Mouse (Mus musculus): ENCODE results near the gene Zfp524. TPM values are rescaled to one million over a fixed set of nuclear protein-coding genes. Genes with fewer than 3 reads are reported as not detected.
"Not testable (repeated sequence)": the region's sequence is repeated elsewhere in the genome, so short reads cannot be mapped to it uniquely, and the experiment has no call there.

Zfp524 gene
- total RNA-seq, 2 experiments from 2014 or later: 5.8 to 6.0 TPM

DNA sequence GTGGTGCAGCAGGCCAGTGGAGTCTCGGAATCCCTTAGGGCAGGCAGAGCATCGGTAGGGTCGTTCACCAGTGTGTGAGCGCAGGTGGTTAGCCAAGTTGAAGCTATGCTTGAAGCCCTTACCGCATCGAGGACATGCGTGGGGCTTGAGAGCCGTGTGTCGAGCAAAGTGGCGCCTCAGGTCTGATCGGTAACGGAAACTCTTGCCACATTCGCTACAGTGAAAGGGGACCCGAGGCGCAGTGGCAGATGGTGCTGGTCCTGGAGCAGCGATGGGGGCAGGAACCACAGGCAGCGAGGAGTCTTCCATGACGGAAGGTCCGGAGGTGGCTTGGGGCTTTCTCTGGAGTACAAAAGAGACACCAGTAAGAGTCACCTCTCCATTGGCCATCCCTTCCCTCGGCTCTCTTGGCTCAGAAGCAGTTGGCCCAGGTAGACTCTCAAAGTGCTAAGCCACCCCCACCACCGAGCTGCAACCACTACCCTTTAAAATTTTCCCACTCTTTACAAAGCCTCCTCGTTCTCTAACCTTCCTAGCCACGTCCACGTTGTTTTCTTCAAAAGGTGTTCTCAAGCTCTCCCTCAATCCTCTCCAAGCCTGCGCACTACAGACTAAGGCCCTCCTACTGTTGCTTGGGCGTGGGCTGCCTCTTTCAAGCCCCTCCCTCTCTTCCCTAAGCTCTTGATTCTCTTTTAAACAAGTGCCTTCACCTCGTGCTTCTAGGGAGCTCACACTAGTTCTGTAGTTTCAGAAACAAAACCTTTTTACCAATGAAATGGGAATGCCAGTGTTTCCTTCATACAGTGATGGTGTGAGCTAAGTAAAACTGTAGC is 1.3 kb upstream of the Zfp524 start:
- intact Hi-C loops (cut with DNase I; ENCODE audit: low total_unique reads): no loop called here
- no peak for DNase-seq

DNA sequence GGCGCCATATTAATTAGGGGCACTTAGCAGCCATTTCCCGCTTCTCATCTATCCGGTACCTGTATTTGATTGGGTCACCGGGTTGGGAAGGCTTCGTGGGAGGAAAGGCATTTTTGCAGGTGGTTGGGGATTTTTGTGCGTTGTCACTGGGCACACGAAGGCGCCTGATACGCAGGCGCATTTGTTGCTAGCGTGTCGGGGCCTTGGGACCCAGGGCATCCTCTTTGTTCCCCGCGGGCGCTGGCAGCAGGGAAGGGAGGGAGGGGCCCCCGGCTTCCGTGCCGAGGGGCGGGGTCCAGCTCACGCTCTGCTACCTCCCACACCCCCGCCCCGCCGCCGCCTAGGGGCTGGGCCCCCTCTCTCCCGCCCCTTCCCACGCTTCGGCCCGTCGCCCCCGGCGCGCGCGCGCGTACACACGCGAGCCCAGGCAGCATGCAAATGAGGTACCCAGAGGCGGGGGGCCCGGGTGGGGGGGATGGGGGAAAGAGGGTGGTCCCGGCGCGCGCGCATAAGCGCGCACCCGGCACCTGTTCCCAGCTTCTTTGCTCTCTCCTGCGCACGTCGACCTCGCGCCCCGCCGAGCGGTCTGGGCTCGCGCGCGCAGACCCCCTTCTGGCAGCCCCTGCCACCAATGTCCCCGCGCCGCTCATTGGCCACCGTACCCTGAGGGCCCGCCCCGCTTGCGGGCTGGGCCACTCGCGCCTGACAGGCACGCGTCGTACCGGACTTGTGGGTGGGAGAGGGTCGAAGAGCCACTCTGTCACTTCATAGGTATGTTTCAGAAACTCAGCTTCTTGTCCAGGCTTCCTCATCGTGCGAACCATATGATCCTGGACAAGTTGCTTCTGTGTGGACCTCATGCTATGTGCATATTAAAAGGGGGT is 1.1 kb downstream of the Zfp524 start, which contains the start of gene Gm44973:
TSS of gene Gm44973 (plus strand) at position 379 of the 884 bp plus-strand sequence.
- intact Hi-C loops (cut with DNase I; ENCODE audit: low total_unique reads): loop anchor here (5.0 kb wide), 1 partner anchor 37 kb away; the partner anchor contains the start of gene Zfp580
- peak; percentile 96 for DNase-seq

DNA sequence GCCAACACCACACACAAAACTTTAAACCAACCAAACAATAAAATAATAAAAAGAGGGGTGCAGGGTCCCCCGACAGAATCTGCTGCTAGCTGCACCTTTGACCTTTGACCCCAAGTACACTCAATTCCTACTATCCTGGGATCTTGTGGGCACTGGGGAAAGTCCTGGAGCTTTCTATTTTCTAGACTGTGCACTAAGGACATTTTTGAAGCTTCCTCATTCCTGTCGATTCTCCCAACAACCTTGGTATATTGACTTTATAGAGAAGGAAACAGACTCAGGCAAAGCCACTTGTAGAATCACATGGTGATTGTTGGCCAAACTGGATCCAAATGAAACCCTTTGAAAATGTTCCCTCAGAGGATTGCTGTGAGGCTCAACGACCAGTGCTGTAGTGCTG is 1.8 kb downstream of the Zfp524 start:
- intact Hi-C loops (cut with DNase I; ENCODE audit: low total_unique reads): loop anchor here (5.0 kb wide), 1 partner anchor 36 kb away; the partner anchor contains the start of gene Zfp580

DNA sequence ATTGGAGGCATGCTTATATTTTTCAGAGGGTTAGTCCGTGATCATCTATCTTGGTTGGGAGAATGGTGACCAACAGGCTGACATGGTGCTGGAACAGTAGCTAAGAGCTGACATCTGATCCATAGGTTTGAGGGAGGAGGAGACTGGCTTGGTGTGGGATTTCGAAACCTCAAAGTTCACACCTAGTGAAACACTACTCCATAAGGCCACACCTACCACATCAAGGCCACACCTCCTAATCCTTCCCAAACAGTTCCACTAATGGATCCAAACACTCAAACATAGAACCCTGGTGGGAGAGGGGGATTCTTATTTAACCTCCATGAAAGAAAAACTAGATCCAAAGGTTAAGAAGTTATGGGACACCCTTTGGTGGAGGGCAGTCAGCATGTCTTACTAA is 2.7 kb downstream of the Zfp524 start:
- DNase-seq: no peak
- intact Hi-C loops (cut with DNase I; ENCODE audit: low total_unique reads): loop anchor here (5.0 kb wide), 1 partner anchor 35 kb away; the partner anchor contains the start of gene Zfp580

More for the DNA sequence above, 1.8 kb downstream of the Zfp524 start:
- no peak for DNase-seq

DNA sequence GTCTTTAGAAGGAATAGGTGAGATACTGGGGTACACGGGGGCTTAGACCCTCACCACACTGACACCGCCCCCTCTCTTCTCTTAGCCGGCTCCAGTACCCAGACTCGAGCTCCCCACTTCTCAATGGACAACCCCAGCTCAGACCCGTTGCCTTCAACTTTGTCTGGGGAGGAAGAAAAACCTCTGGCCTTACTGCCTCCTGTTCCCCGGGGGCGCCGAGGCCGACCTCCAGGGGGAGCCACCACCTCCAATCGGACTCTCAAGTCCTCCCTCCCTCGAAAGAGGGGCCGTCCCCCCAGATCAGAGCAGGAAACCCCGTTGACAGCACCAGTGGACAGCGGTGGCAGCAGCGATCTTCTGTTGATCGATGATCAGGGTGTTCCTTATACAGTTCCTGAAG is 3.1 kb downstream of the Zfp524 start:
- intact Hi-C loops (cut with DNase I; ENCODE audit: low total_unique reads): loop anchor here (5.0 kb wide), 1 partner anchor 35 kb away; the partner anchor contains the start of gene Zfp580
- DNase-seq: peak; percentile 41

DNA sequence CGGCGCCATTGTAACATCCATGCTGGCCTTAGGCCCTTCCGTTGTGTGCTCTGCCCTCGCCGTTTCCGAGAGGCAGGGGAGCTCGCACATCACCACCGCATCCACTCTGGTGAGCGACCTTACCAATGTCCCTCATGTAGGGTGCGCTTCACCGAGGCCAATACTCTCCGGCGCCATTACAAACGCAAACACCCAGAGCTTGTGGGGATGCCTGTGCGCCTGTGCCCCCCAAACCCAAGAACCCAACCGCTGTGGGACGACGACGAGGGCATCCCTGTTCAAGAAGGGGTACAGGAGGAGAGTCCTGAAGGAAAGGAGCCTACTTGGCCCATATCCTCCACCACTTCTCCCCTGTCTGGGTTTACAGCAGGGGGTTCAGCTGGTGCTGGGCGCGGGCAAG is 3.7 kb downstream of the Zfp524 start:
- intact Hi-C loops (cut with DNase I; ENCODE audit: low total_unique reads): loop anchor here (5.0 kb wide), 1 partner anchor 34 kb away; the partner anchor contains the start of gene Zfp580
- no peak for DNase-seq

DNA sequence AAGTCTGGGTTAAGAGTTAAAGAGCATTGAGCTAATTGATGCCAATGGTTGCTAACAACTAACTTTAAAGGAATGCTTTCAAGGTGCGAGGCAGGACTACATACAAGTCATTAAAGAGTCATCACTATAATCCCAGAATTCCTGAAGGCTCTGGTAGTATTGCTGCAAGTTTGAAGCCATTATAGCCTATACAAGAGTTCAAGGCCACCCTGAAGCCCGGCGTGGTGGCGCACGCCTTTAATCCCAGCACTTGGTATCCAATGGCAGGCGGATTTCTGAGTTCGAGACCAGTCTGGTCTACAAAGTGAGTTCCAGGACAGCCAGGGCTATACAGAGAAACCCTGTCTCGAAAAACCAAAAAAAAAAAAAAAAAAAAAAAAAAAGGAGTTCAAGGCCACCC is 5.4 kb downstream of the Zfp524 start:
- intact Hi-C loops (cut with DNase I; ENCODE audit: low total_unique reads): loop anchor here (5.0 kb wide), 1 partner anchor 33 kb away; the partner anchor contains the start of gene Zfp580
- not testable (repeated sequence) for DNase-seq

DNA sequence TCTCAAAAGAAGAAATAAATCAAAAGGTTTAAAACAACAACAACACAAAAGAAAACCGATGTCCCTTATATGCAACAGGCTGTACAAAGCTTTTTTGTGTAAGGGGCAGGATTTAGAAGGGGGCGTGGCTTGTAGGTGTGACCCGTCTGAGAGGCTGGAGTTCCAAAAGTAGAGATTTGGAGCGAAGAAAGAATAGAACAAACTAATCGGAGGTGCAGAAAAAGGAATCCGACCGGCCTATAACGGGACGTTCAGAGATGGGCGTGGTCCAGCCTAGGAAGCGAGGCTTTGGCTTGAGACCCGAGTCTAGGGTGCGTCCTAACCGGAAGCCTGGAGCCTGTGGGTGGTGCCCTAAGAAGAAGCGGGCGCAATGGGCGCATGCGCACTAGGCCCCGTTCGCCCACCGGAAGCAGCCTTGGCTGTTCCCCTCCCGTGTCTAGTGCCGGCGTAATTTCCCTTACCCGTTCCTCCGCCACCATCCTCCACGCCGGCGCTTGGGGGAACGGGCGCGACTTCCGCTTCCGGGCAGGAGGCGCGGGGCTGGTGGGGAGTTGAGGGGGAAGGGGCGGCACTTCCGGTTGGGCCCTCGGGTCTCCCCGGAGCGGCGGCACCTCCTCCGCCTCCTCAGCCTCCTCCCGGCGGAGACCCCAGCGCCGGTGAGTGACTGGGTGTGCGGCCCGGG is 5.9 kb downstream of the Zfp524 start, which contains the start of the genes Zfp865 and Ccdc106:
TSS of gene Zfp865 (plus strand) at position 377 of the 682 bp plus-strand sequence.
TSS of gene Ccdc106 (plus strand) at position 554 of the 682 bp plus-strand sequence.
- intact Hi-C loops (cut with DNase I; ENCODE audit: low total_unique reads): loop anchor here (5.0 kb wide), 1 partner anchor 32 kb away; the partner anchor contains the start of gene Zfp580

DNA sequence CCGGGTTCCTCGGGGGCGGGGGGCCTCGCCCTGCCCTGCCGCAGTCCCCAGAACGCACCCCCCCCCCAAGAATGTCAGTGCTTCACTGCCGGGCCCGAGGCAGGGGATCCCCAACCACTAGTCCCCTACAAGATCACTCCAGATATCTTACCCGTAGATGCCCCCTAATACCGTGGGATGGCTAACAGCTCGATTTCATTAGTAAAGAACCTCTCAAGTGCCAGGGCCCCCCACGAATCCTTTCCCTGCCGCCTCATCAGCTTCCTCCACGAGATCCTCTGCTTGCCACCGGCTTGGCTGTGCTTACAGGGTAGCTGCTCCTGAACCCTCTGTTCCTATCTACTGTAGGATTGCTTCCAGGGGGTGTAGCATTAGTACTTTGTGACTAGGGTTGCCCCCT is 6.5 kb downstream of the Zfp524 start:
- intact Hi-C loops (cut with DNase I; ENCODE audit: low total_unique reads): no loop called here
- no peak for DNase-seq

More for the DNA sequence above, 5.9 kb downstream of the Zfp524 start, which contains the start of the genes Zfp865 and Ccdc106:
- DNase-seq: peak; percentile 99

DNA sequence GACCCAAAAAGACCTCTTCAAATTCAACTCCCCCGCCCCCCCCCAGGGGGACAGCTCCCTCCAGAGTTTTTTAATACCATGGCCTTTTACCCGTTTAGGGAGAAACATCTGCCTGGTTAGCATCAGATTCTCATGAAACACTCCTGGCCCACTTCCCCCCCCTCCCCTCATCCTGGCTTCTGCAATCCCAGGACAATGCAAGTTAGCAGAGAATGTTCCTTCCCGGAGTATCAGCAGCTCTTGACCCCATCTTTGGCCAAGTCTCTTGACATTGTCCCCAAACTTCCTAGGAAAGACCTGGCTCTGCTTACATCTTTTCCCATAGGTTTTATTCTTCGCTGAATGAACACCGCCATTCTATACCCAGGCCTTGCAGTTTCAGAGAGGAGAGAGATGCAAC is 7.0 kb downstream of the Zfp524 start:
- intact Hi-C loops (cut with DNase I; ENCODE audit: low total_unique reads): no loop called here
- DNase-seq: no peak

DNA sequence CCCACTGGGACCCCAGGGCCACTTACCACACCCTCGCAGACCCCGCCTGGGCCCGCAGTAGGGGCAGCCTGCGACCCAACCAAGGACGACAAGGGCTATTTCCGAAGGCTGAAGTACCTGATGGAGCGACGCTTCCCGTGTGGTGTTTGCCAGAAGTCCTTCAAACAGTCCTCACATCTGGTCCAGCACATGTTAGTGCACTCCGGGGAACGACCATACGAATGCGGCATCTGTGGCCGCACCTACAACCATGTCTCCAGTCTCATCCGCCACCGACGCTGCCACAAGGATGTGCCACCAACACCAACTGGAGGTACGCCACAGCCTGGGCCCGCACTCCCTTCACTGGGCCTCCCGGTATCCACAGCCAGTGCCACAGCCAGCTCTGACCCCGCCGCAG is 15.3 kb downstream of the Zfp524 start:
- no peak for DNase-seq
- intact Hi-C loops (cut with DNase I; ENCODE audit: low total_unique reads): no loop called here

DNA sequence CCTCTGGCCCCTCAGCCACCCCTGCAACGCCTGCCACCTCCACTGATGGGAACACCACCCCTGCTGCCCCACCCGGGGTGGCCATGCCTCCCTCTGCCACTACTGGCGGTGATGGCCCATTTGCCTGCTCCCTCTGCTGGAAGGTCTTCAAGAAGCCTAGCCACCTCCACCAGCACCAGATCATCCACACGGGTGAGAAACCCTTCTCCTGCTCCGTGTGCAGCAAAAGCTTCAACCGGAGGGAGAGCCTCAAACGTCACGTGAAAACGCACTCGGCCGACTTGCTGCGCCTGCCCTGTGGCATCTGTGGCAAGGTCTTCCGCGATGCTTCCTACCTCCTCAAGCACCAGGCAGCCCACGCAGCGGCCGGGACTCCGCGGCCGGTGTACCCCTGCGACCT is 15.7 kb downstream of the Zfp524 start:
- no peak for DNase-seq
- intact Hi-C loops (cut with DNase I; ENCODE audit: low total_unique reads): no loop called here

DNA sequence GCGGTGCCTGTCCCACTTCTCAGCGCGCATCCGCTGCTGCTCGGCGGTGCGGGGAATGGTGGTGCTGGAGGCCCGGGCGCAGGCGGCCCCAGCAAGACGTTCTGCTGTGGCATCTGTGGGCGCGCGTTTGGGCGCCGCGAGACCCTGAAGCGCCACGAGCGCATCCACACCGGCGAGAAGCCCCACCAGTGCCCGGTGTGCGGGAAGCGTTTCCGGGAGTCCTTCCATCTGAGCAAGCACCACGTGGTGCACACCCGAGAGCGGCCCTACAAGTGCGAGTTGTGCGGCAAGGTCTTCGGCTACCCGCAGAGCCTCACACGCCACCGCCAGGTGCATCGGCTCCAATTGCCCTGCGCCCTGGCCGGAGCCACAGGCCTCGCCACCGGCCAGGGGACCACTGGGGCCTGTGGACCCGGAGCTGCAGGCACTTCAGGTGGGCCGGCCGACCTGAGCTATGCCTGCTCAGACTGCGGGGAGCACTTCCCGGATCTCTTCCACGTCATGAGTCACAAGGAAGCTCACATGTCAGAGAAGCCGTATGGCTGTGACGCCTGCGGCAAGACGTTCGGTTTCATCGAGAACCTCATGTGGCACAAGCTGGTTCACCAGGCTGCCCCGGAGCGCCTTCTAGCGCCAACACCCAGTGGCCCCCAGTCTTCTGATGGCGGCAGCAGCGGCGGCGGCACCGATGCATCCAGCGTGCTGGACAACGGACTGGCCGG is 16.5 kb downstream of the Zfp524 start:
- no peak for DNase-seq
- intact Hi-C loops (cut with DNase I; ENCODE audit: low total_unique reads): no loop called here

DNA sequence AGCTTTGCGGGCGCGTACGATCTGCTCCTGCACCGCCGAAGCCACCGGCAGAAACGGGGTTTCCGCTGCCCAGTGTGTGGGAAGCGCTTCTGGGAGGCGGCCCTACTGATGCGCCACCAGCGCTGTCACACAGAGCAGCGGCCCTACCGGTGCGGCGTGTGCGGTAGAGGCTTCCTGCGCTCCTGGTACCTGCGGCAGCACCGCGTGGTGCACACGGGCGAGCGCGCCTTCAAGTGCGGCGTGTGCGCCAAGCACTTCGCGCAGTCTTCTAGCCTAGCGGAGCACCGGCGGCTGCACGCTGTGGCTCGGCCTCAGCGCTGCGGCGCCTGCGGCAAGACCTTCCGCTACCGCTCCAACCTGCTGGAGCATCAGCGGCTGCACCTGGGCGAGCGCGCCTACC is 17.3 kb downstream of the Zfp524 start:
- intact Hi-C loops (cut with DNase I; ENCODE audit: low total_unique reads): no loop called here

DNA sequence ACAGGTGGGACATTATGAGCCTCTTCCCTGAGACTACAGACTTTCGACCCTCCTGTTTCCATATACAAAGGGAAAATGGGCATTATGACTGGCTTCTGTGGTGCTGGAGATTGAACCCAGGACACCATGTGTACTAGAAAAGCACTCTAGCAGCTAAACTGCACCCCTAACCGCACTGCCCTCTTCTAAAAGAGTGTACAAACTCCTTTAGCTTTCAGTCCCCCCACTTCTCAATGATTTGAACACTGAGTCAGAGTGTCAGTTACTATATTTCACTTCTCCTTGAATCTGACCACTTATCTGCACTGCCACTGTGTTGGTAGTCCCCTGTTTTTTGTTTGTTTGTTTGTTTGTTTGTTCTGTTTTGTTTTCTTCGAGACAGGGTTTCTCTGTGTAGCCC is 19.6 kb downstream of the Zfp524 start, which contains the start of gene 4632433K11Rik:
TSS of gene 4632433K11Rik (plus strand) at position 301 of the 400 bp plus-strand sequence.
- intact Hi-C loops (cut with DNase I; ENCODE audit: low total_unique reads): no loop called here
- no peak for DNase-seq

More for the DNA sequence above, 17.3 kb downstream of the Zfp524 start:
- no peak for DNase-seq

DNA sequence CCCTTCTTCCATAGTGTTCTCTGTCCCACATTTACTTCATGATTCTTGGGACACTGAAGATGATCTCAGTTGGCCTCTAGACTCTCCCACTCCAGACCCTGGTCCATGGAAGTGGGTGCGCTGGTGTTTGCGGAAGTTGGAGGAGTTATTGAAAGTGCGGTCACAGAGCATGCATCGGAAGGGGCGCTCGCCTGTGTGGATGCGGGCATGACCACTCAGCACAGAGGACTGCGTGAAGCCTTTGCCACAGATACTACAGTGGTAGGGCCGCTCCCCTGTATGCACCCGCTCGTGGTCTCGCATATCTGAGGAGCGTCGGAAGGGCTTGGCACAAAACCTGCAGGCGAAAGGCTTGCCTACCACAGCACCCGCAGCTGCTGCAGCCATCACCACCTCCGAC is 21.4 kb downstream of the Zfp524 start:
- intact Hi-C loops (cut with DNase I; ENCODE audit: low total_unique reads): no loop called here
- no peak for DNase-seq

DNA sequence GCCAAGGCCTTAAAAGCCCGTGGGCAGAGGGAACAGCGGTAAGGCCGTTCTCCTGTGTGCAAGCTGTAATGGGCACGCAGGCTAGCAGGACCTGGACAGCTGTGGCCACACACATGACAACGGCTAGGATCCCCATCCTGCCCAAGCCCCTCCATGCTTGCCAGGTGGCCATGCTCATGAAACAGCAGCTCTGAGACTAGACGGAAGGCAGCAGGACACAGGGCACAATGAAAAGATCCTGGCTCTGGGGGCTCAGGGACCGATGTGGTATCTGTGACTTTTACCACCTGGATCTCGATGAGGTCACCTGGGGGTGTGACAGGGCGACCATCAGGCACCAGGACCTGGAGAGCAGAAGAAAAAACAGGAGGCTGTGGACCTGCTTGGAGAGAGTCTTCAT is 21.9 kb downstream of the Zfp524 start:
- intact Hi-C loops (cut with DNase I; ENCODE audit: low total_unique reads): no loop called here

DNA sequence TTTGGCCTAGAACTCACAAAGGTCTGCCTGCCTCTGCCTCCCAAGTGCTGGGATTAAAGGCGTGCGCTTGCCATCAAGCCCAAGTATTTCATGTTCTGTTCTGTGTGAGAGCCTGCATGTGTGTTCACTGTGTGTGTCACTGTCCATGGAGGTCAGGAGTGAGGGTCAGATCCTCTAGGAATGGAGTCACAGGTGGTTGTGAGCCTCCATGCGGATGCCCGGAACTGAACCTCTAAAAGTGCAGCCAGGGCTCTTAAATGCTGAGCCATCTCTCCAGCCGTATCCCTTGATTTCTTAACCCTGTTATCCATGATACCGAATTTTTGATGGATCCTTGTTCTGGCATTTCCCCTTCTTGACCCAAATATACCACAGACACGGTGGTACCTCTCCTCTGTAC is 22.8 kb downstream of the Zfp524 start:
- intact Hi-C loops (cut with DNase I; ENCODE audit: low total_unique reads): no loop called here
- no peak for DNase-seq

More for the DNA sequence above, 21.9 kb downstream of the Zfp524 start:
- no peak for DNase-seq

Data from gastrocnemius, postnatal 14 days (tissue).